Mouse (Mus musculus): ENCODE data around the gene Mboat2.

The Mboat2 gene

DNA sequence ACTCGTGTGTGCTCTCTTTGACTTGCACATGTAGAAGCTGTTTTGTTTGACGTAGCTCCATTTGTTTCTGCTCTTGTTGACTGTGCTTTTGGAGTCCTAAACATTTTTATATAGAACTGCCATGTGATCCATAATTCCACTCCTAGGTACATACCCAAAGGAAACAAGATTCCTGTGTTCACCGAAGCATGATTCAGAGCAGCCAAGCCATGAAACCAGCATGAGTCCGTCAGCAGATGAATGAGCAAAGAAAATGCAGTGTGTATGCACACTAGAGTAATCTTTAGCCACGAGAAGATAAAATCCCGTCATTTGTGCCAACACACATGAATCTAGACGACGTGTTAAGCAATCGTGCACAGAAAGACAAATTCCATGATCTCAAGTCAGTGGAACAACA, 67.5 kb downstream of the Mboat2 start:
- no peak for DNase-seq (ENCODE audit: low spot score in 2 of 2)

DNA sequence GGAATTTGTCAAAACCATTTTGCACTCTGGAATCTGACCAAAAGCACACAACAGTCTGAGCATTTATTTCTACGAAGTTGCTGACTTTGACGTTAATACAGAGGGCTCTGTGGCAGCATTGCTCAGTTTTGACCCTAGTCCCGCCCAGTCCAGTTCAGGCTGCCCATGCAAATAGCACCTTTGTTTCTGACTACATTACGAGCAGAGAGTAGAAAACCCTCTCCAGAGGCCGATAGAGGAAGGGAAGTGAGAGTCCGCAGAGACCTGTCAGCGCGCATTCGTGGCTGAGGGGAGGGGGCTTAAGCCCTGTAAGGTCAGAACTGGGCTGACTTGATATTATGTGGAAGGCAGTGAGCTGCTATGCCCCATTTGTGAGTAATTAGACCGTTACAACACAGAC, 69.0 kb downstream of the Mboat2 start:
- DNase-seq (ENCODE audit: low spot score in 2 of 2) = no peak

DNA sequence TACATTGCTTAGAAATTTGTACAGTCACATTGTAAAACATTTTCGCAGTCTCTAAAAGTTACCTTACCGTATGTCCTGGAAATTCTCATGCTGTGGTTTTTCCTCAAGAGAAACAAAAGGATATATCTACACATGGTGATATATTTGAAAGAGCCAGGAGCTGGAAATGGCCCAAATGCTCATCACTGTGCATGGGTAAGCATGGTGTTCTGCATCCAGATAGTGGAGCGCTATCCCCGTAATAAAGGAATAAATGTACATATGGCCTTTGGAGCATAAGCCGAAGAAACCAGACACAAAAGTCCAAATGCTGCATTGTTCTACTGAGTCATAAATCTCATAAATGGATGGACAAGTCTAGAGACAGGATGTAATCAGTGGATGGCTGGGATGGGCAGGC, 72.1 kb downstream of the Mboat2 start:
- DNase-seq (ENCODE audit: low spot score in 2 of 2) = no peak

DNA sequence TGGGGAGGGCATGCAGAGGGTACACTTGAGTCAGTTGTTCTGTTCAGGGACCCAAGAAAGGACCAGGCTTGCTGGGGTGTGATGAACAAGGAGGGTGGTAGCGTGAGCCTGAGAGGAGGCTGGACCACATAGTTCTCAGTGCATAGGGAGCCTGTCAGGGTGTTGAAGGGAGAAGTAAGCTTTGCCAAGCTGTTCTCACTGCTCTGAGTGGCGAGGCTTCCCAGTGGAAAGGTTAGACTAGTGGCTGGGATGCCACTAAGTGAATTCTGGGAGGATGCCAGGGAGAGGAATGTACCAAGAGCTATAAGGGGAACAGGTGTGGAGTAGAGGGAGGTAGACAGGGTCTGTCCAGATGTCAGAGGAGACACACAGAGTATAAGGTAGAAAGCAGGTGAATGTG, 77.2 kb downstream of the Mboat2 start:
- no peak for DNase-seq (ENCODE audit: low spot score in 2 of 2)

DNA sequence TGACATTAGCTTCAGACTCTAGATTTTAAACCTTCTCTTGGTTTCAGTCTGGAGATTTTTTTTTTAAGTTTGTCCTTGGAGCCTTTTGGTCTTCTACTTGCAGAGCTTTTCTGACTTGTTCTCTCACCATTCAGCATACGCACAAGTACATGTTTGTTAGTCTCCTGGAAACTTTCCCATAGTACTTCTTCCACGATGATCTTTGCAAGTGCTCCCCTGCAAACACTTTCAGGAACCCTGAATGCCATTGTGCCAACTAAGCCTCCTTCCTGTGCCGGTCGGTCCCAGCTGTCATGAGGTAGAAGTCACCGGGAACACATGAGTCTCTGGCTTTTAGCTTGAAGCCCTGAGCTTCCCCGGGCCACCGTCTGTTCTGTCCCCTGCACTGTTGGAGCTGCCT, 79.0 kb downstream of the Mboat2 start:
- DNase-seq (ENCODE audit: low spot score in 2 of 2) = no peak

- no peak for DNase-seq (ENCODE audit: low spot score in 2 of 2)
Observed at GRCm38 (mm10) chr12:24912174-24912573, 81.5 kb downstream of the Mboat2 start.

- no peak for DNase-seq (ENCODE audit: low spot score in 2 of 2)
Observed at GRCm38 (mm10) chr12:24912876-24913275, 82.2 kb downstream of the Mboat2 start.

GRCm38 (mm10) chr12:24918575-24919262, 88.0 kb downstream of the Mboat2 start:
- no peak for DNase-seq (ENCODE audit: low spot score in 2 of 2)

- no peak for DNase-seq (ENCODE audit: low spot score in 2 of 2)
Observed at GRCm38 (mm10) chr12:24920861-24921260, 90.2 kb downstream of the Mboat2 start.

GRCm38 (mm10) chr12:24924003-24924402, 93.3 kb downstream of the Mboat2 start:
- no peak for DNase-seq (ENCODE audit: low spot score in 2 of 2)

GRCm38 (mm10) chr12:24925276-24925675, 94.6 kb downstream of the Mboat2 start:
- no peak for DNase-seq (ENCODE audit: low spot score in 2 of 2)

GRCm38 (mm10) chr12:24925684-24926083, 95.0 kb downstream of the Mboat2 start:
- no peak for DNase-seq (ENCODE audit: low spot score in 2 of 2)

- no peak for DNase-seq (ENCODE audit: low spot score in 2 of 2)
Observed at GRCm38 (mm10) chr12:24928051-24928748, 97.5 kb downstream of the Mboat2 start.

DNA sequence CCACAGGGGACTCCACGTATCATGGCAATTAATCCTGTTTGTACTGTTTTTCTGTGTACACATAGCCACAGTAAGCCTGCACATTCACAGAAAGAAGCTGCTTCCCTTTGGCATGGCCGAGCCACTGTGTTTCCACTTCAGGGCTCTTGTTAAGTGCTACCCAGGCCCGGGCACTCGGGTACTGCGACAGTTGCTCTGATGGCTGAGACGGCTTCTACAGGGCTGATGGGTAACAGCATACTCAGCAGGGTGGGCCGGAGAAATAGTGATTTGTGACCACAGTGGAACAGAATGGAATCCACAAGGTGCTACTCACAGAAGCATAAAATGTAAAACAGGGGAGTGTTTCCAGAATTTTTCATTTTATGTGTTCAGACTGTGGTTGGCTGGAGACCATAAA, 98.4 kb downstream of the Mboat2 start:
- DNase-seq (ENCODE audit: low spot score in 2 of 2) = no peak

DNA sequence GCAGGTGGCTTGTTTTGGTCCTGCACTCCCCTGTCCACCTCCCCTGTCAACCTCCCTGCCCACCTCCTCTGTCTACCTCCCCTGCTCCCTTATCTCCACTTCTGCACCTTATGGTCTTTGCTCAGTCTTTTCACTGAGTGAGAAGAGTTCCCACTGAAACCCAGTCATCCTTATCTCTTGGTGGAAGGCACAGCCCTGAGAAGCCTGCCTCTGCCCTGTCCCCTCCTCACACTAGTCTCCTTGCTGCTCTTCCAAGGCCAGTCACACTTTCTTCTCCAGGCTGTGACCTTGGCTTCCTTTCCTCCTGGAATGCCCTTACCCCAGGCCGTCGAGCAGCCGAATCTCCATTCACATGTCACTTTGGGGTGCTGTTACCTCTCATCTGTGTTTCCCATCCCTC, 100.1 kb downstream of the Mboat2 start:
- no peak for DNase-seq (ENCODE audit: low spot score in 2 of 2)

DNA sequence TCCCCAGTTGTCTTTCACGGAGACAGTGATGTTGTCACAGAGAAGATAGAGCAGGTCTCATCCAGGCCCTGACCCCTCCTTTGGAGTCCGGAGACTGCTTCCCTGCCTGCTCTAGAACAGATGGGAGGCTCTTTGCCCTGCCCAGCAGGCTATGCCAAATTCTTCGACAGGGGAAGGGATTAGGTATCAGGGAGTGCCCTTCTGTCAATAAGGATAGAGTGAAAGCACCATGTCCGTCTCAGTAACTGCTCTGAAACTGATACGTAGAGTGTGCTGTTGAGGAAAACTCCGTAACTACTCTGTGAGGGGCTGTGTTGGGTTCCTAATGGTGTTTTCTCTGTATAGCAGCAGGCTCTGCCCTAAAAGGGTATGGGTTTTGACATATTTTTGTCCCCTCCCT, 101.4 kb downstream of the Mboat2 start:
- no peak for DNase-seq (ENCODE audit: low spot score in 2 of 2)

GRCm38 (mm10) chr12:24933206-24933775, 102.6 kb downstream of the Mboat2 start:
- DNase-seq (ENCODE audit: low spot score in 2 of 2) = no peak

DNA sequence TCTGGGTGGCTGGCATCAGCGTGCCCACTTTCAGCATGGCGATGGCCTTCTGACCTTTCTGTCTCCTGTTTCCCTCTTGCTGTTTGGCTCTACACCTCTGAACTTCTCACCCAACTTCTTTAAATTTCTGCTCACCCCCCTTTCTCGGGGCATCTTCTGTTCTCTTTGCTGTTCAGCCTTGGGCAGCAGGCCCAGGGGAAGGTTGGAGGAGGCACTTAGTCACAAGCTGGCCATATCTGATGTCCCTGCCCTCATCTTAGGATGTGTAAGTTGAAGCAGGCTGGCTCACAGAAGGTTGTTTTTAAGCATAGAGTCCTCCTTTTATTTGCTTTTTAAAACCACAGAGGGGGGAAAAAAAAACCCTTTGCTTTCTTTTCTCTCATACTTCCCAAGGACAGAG, 103.3 kb downstream of the Mboat2 start:
- DNase-seq (ENCODE audit: low spot score in 2 of 2) = no peak

- DNase-seq (ENCODE audit: low spot score in 2 of 2) = no peak
Observed at GRCm38 (mm10) chr12:24936281-24936680, 105.6 kb downstream of the Mboat2 start.

DNA sequence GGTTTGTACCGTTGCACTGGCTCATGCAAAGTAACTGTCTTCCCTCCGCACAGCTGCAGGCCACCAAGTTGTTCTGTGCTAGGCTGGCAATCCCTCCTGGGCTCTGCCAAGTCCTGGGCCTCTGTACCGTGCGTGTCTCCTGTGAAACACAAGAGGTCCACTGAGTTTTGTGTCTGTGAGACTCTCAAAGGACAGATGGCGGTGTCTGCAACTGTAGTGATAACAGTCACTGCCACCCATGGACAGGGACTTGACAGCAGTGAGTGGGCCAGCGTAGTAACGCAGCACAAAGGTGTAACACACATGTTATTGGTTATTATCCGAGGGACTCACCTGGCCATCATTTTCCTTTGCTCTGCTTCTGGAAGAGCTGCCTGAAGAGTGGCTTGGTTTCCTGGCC, 108.7 kb downstream of the Mboat2 start:
- DNase-seq (ENCODE audit: low spot score in 2 of 2) = no peak

DNA sequence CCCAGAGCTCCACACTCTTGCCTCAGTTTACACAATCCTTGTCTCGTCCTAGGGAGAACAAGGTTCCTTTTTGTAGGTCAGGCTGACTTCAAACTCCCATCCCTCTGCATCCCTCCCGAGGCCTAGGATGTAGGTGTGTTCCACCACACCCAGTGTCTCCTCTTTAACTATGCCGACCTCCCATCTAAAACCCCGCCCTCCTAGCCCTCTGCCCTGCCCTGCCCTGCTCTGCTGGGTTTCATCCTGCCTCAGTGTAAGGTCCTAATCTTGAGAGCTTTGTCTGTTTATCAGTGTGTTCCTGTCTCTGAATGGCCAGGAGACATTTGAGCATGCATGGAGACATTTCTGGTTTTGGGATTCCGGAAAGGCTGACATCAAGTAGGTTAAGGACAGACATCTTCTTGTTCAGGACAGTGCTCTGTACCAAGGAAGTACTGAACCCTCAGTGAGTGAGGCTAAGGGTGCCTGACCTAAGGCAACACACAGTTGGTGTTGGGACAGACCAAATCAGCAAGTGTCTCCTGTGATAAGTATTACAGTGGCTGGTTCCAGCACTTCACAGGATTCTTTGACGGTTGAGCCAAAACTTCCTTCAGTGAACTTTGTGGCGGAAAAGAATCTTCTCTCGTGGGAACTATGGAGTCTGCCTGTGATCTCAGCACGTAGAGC, 112.1 kb downstream of the Mboat2 start:
- no peak for DNase-seq (ENCODE audit: low spot score in 2 of 2)

DNA sequence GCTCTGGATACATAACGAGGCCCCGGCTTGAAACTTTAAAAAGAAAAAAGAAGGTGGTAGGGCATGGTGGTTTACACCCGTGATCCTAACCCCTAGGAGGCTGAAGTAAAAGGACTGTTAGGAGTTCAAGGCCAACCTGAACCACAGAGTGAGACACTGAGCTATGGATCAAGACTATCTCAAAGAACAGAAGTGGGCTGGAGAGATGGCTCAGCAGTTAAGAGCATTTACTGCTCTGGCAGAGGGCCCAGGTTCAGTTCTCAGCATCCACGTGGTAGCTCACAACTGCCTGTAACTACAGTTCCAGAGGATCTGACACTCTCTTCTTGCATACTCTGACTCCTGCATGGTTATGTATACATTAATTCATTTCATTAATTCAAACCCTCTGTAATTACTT, 112.7 kb downstream of the Mboat2 start:
- no peak for DNase-seq (ENCODE audit: low spot score in 2 of 2)

GRCm38 (mm10) chr12:24944597-24944996, 113.9 kb downstream of the Mboat2 start:
- no peak for DNase-seq (ENCODE audit: low spot score in 2 of 2)
